Mouse (Mus musculus) liver, adult 2 months (tissue): ENCODE results near the gene Klf11.

ENCODE experiments used
- CTCF ChIP-seq: fragments of 200-500 bp; IDR thresholded peaks from 2 replicates; pipeline ENCODE4 v1.5.1; 2011; ENCODE audit warnings: low read depth, low read length, control low read depth
- POLR2A ChIP-seq: fragments of 200-500 bp; IDR thresholded peaks from 2 replicates; pipeline ENCODE4 v1.6.1; 2011; ENCODE audit warnings: low read length, control low read depth; ENCODE audit not compliant: insufficient read depth; ENCODE audit errors: extremely low read depth

GRCm38 (mm10) chr12:24626401-24626800 is 24.7 kb upstream of the Klf11 start:
- TF ChIP-seq POLR2A: no peak
- no peak for TF ChIP-seq CTCF
